Comparison of ENCODE assay signal across 9 mouse cellular contexts in genomic region chr9:25167458-25168084, GRCm38 (mm10). TPM values are rescaled to one million over a fixed set of nuclear protein-coding genes. Genes with fewer than 3 reads are reported as not detected.
A peak's percentile ranks its signal among the peaks of the same experiment; 100 is the strongest.
DNase-seq lines count a peak whose midpoint lies in the region; ATAC-seq and TF ChIP-seq lines count a peak whose summit lies in the region.
"Had no signal": no experiment of that assay in that cellular context is flagged by ENCODE, and none has a peak within 500 bp of the region (broad histone marks: within the 10 kb centered on the region; RNA-seq: fewer than 3 reads in every experiment).

No protein-coding gene starts in this region.

- 39% methylated on average over 6 of the region's 6 CpGs for whole genome bisulfite sequencing in kidney, embryonic 14.5 days
- 33% methylated on average over 6 of the region's 6 CpGs for WGBS in limb, embryonic 14.5 days

- no peak overlapping the region for H3K9ac ChIP-seq in kidney, embryonic 14.5 days (ENCODE audit: low read depth, low read length)
- H3K9ac ChIP-seq in limb, embryonic 14.5 days (ENCODE audit: low read depth, low read length, severe bottlenecking), result no peak overlapping the region

- no peak overlapping the region for H3K27ac ChIP-seq in kidney, embryonic 14.5 days (ENCODE audit: low read depth, low read length)
- H3K27ac ChIP-seq in limb, embryonic 14.5 days (replicated peaks; ENCODE audit: low read depth, low read length), result no peak overlapping the region
- no peak overlapping the region for H3K27ac ChIP-seq in testis, adult 2 months (ENCODE audit: control insufficient read depth, insufficient read depth, low read depth, low read length)

- peak; percentile 46; the same call in 1 of the 2 replicates for TF ChIP-seq CTCF in testis, adult 2 months (IDR thresholded peaks at IDR 0.05; ENCODE audit: control insufficient read depth, insufficient read depth, insufficient replicate concordance, low read depth, low read length)

- H3K4me1 ChIP-seq in kidney, embryonic 14.5 days (ENCODE audit: control insufficient read depth, insufficient read depth, low read length), result no peaks in the 10 kb centered on the region
- no peaks in the 10 kb centered on the region for H3K4me1 ChIP-seq in limb, embryonic 14.5 days (ENCODE audit: control insufficient read depth, insufficient read depth, low read length)
- no peaks in the 10 kb centered on the region for H3K4me1 ChIP-seq in testis, adult 2 months (ENCODE audit: control insufficient read depth, insufficient read depth, low read length)

- H3K4me3 ChIP-seq in kidney, embryonic 14.5 days (ENCODE audit: low read length), result no peak overlapping the region
- H3K4me3 ChIP-seq in limb, embryonic 14.5 days (replicated peaks; ENCODE audit: low read length), result no peak overlapping the region
- H3K4me3 ChIP-seq in testis, adult 2 months (ENCODE audit: control insufficient read depth, low read depth, low read length), result no peak overlapping the region
- H3K4me3 ChIP-seq: erythroblast, embryonic 14.5 days had no signal

- H3K27me3 ChIP-seq in kidney, embryonic 14.5 days (ENCODE audit: control insufficient read depth, insufficient read depth, low read length), result no peaks in the 10 kb centered on the region
- H3K27me3 ChIP-seq in limb, embryonic 14.5 days (ENCODE audit: control insufficient read depth, insufficient read depth, low read length), result no peaks in the 10 kb centered on the region
- H3K27me3 ChIP-seq in testis, adult 2 months (ENCODE audit: control insufficient read depth, insufficient read depth, low read length), result no peaks in the 10 kb centered on the region

- peak; percentile 65 for DNase-seq in A20 (ENCODE audit: low read depth, low spot score)
- DNase-seq in cerebellum, postnatal 4 days (ENCODE audit: low spot score in 2 of 2), result peak; percentile 44 to 73
- peak; percentile 68 for DNase-seq in gastrocnemius, postnatal 10 days
- DNase-seq in limb, embryonic 14.5 days (ENCODE audit: low spot score), result peak; percentile 81
- DNase-seq in monocyte, adult 2 months (ENCODE audit: low read depth in 1 of 2, low spot score in 2 of 2), result peak; percentile 34 to 72

- H3K4me2 ChIP-seq in kidney, embryonic 14.5 days (replicated peaks; ENCODE audit: low read depth, low read length), result no peak overlapping the region
- no peak overlapping the region for H3K4me2 ChIP-seq in limb, embryonic 14.5 days (replicated peaks; ENCODE audit: low read depth, low read length, severe bottlenecking)

- H3K36me3 ChIP-seq in kidney, embryonic 14.5 days (ENCODE audit: control insufficient read depth, insufficient read depth, low read length), result no peaks in the 10 kb centered on the region
- no peaks in the 10 kb centered on the region for H3K36me3 ChIP-seq in limb, embryonic 14.5 days (ENCODE audit: control insufficient read depth, insufficient read depth, low read length)
- no peaks in the 10 kb centered on the region for H3K36me3 ChIP-seq in testis, adult 2 months (ENCODE audit: control insufficient read depth, insufficient read depth, low read length)

- peak; percentile 100 for ATAC-seq in activated CD4-positive, CD25-positive, alpha-beta regulatory T cell, adult 4 months
- ATAC-seq in kidney, embryonic 14.5 days (ENCODE audit: low FRiP score, low TSS enrichment), result peak; percentile 80; the same call in 1 of the 2 replicates
- no peak; the same call in 1 of the 2 replicates for ATAC-seq in limb, embryonic 14.5 days (ENCODE audit: low FRiP score, low read depth)

- no peaks in the 10 kb centered on the region for H3K9me3 ChIP-seq in kidney, embryonic 14.5 days (ENCODE audit: control insufficient read depth, low read length)
- H3K9me3 ChIP-seq in limb, embryonic 14.5 days (ENCODE audit: control insufficient read depth, low read length), result no peaks in the 10 kb centered on the region

- no peak for TF ChIP-seq POLR2A in limb, embryonic 14.5 days (IDR thresholded peaks at IDR 0.05; ENCODE audit: borderline replicate concordance, extremely low read depth, insufficient read depth, insufficient read length)
- no peak for TF ChIP-seq POLR2A in testis, adult 2 months (IDR thresholded peaks at IDR 0.05; ENCODE audit: control insufficient read depth, low read depth, low read length)

RNA-seq across cellular contexts. Expression of gene Herpud2, which starts 16.0 kb away (rescaled TPM):
- 10 to 100 TPM; 10.6 to 16.8 TPM for polyA plus RNA-seq in activated CD4-positive, CD25-positive, alpha-beta regulatory T cell, adult 4 months (2017; shearing (Covaris generic))
- total RNA-seq in gastrocnemius, postnatal 10 days (2021), result 10 to 100 TPM; 41.8 to 45.3 TPM
- polyA plus RNA-seq in kidney, embryonic 14.5 days (2014; fragmentation: Nextera tagmentation; extraction: Ambion mirVana), result 22.6 and 36.9 TPM in 2 replicates
- polyA plus RNA-seq in limb, embryonic 14.5 days (2012; rRNA removed), result 32.8 and 42.1 TPM in 2 replicates
- 33.8 and 39.3 TPM in 2 replicates for polyA plus RNA-seq in limb, embryonic 14.5 days (2014; fragmentation: Nextera tagmentation; extraction: Ambion mirVana)
- 123 and 124 TPM in 2 replicates for polyA plus RNA-seq in testis, adult 2 months (2012; rRNA removed)
